Mouse (Mus musculus): ENCODE measurements around the gene Chd3.

DNA sequence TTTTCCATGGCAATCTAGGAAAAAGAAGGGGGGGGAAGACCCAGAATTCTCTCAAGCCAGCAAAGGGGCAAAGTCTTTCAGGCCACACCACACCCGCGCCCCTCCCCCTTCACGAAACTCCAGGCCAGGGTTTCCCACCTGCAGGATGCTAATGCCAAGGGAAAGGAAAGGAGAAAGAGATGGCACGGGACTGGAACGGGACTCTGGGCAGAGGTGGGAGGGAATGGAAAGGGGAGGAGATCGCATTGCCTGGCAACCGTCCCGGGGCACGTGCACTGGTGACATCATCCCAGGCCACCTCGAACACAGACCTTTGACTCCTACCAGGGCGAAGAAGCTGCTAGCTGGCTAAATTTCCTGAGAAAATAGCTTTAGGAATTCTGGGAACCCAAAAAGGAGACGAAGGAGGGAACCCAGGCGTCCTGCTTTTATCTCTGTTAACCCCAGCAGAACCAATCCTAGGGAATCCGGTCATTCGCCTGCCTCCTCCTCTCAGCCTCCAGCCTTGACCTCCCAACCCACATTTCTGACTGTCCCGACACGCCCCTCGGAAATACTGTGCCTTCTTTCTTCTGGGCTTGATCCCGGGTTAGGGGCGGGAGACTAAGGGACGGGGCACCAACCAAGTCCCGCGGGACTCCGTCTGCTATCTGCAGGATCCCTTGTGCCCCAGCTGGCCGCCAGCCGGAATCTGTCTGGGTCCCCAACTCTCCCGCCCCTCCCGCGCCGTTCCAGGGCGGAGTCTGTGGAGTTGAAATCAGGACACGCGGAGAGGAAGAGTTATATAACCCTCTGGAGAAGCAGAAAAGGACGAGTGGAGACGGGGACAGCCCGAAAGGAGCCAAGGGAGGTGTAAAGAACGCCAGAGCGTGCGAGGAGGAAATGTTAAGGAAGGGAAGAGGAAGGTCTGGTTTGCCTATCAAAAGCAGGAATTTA lies 48.5 kb upstream of the Chd3 start:
- no peak for TF ChIP-seq CTCF (IDR thresholded peaks at IDR 0.05; ENCODE audit: low read depth, low read length)
- TF ChIP-seq POLR2A (IDR thresholded peaks at IDR 0.05; ENCODE audit: insufficient read depth, low read length) = no peak
- peak; percentile 97 for TF ChIP-seq EP300 (IDR thresholded peaks at IDR 0.05; ENCODE audit: insufficient read depth, low read depth, low read length)

Measured in ES-Bruce4 (cell line).